Mouse (Mus musculus): ENCODE measurements around the gene Cables2. TPM values are rescaled to one million over a fixed set of nuclear protein-coding genes. Genes with fewer than 3 reads are reported as not detected.

The Cables2 gene
- total and polyA plus RNA-seq, 3 experiments, result 11.2 to 17.6 (median 14.3) TPM

- no peaks in the 10 kb centered on the region for H3K27me3 ChIP-seq (ENCODE audit: control insufficient read depth, insufficient read depth, low read length)
- no peak overlapping the region for H3K4me3 ChIP-seq
- H3K36me3 ChIP-seq (ENCODE audit: control insufficient read depth, insufficient read depth, low read length), result no peaks in the 10 kb centered on the region
- TF ChIP-seq POLR2A (IDR thresholded peaks at IDR 0.05; ENCODE audit: insufficient read depth, low read depth, low read length) (no peak), CTCF (IDR thresholded peaks at IDR 0.05) (no peak), EP300 (IDR thresholded peaks at IDR 0.05; ENCODE audit: insufficient read depth, low read depth, low read length) (no peak)
- H3K79me2 ChIP-seq (replicated peaks; ENCODE audit: control insufficient read depth, insufficient read depth, low read length), result peaks cover 5% of the 10 kb centered on the region
- peaks cover 13% of the 10 kb centered on the region for H3K4me1 ChIP-seq (ENCODE audit: control insufficient read depth, insufficient read depth, low read length)
- DNase-seq, result no peak
- no peak overlapping the region for H3K9ac ChIP-seq (ENCODE audit: low read depth, low read length)
- WGBS, result 61% methylated on average over 7 of the region's 7 CpGs
- intact Hi-C loops (cut with DNase I), result no loop called here
- H3K27ac ChIP-seq, result no peak overlapping the region
Observed at GRCm38 (mm10) chr2:180270537-180271255, 2.6 kb downstream of the Cables2 start.

GRCm38 (mm10) chr2:180269329-180269728, 4.0 kb downstream of the Cables2 start:
- DNase-seq, result no peak
- intact Hi-C loops (cut with DNase I), result no loop called here
- H3K9ac ChIP-seq (ENCODE audit: low read depth, low read length), result no peak overlapping the region
- peaks cover 11% of the 10 kb centered on the region for H3K4me1 ChIP-seq (ENCODE audit: control insufficient read depth, insufficient read depth, low read length)
- TF ChIP-seq EP300 (IDR thresholded peaks at IDR 0.05; ENCODE audit: insufficient read depth, low read depth, low read length) (no peak), POLR2A (IDR thresholded peaks at IDR 0.05; ENCODE audit: insufficient read depth, low read depth, low read length) (no peak), CTCF (IDR thresholded peaks at IDR 0.05) (no peak)
- H3K27me3 ChIP-seq (ENCODE audit: control insufficient read depth, insufficient read depth, low read length), result no peaks in the 10 kb centered on the region
- no peak overlapping the region for H3K4me3 ChIP-seq
- no peaks in the 10 kb centered on the region for H3K36me3 ChIP-seq (ENCODE audit: control insufficient read depth, insufficient read depth, low read length)
- WGBS, result 89% methylated on average over 10 of the region's 10 CpGs
- H3K27ac ChIP-seq, result no peak overlapping the region
- peaks cover 5% of the 10 kb centered on the region for H3K79me2 ChIP-seq (replicated peaks; ENCODE audit: control insufficient read depth, insufficient read depth, low read length)

- no peak overlapping the region for H3K27ac ChIP-seq
- H3K4me3 ChIP-seq, result no peak overlapping the region
- peaks cover 5% of the 10 kb centered on the region for H3K79me2 ChIP-seq (replicated peaks; ENCODE audit: control insufficient read depth, insufficient read depth, low read length)
- H3K36me3 ChIP-seq (ENCODE audit: control insufficient read depth, insufficient read depth, low read length), result no peaks in the 10 kb centered on the region
- peaks cover 9% of the 10 kb centered on the region for H3K4me1 ChIP-seq (ENCODE audit: control insufficient read depth, insufficient read depth, low read length)
- intact Hi-C loops (cut with DNase I), result no loop called here
- TF ChIP-seq POLR2A (IDR thresholded peaks at IDR 0.05; ENCODE audit: insufficient read depth, low read depth, low read length) (no peak), CTCF (IDR thresholded peaks at IDR 0.05) (no peak), EP300 (IDR thresholded peaks at IDR 0.05; ENCODE audit: insufficient read depth, low read depth, low read length) (no peak)
- H3K27me3 ChIP-seq (ENCODE audit: control insufficient read depth, insufficient read depth, low read length), result no peaks in the 10 kb centered on the region
- H3K9ac ChIP-seq (ENCODE audit: low read depth, low read length), result no peak overlapping the region
- 47% methylated on average over 2 of the region's 2 CpGs for WGBS
- DNase-seq, result no peak
Observed at GRCm38 (mm10) chr2:180267955-180268354, 5.3 kb downstream of the Cables2 start.

DNA sequence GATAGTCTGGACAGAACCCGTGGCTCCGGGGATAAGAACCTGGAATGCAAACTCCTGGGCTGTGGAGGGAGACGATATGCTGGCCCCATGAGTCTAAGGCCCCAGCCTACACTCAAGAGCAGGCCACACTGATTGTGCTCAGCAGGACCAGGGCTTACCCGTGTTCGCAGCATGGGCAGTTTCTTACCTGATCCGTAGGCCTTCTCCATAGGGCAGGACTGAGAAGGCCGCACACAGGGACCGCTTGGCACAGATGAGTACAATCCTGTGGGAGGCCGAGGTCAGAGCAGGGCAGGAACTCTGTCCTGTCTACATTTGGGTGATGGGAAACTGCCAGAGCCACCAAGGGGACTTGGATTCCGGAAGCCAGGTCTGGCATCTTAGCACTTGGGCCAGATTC, 10.4 kb downstream of the Cables2 start:
- Histone ChIP-seq H3K9ac (ENCODE audit: low read depth, low read length) (peak overlapping the region; percentile 27; the same call in 1 of the 2 replicates), H3K27ac (peak overlapping the region; percentile 93), H3K79me2 (replicated peaks; ENCODE audit: control insufficient read depth, insufficient read depth, low read length) (no peaks in the 10 kb centered on the region; the same call in 1 of the 2 replicates), H3K27me3 (ENCODE audit: control insufficient read depth, insufficient read depth, low read length) (no peaks in the 10 kb centered on the region), H3K36me3 (ENCODE audit: control insufficient read depth, insufficient read depth, low read length) (peaks cover 2% of the 10 kb centered on the region; the same call in 1 of the 2 replicates), H3K4me3 (no peak overlapping the region), H3K4me1 (ENCODE audit: control insufficient read depth, insufficient read depth, low read length) (peaks cover 12% of the 10 kb centered on the region)
- DNase-seq, result peak in 1 of 2 experiments; percentile 34
- intact Hi-C loops (cut with DNase I), result no loop called here
- TF ChIP-seq POLR2A (IDR thresholded peaks at IDR 0.05; ENCODE audit: insufficient read depth, low read depth, low read length) (no peak), CTCF (IDR thresholded peaks at IDR 0.05) (no peak), EP300 (IDR thresholded peaks at IDR 0.05; ENCODE audit: insufficient read depth, low read depth, low read length) (no peak)
- WGBS, result 48% methylated on average over 10 of the region's 10 CpGs

DNA sequence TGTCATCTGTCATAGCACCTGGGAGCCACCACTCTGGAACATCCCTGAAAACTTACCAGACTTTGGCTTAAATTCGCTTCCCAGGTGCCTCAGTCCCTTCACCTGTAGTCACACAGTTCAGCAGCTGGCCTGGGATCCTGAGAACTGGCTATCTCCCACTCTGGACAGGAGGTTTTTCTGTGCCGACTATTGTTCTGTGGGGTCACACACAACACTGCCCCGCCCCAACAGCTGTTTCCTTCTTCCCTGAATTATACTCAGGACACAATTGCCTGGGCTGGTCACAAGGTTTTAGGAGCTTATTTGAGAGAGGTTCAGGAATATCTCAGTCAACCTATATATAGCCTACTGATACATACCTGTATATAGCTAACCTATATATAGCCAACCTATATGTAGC, 10.9 kb downstream of the Cables2 start:
- Histone ChIP-seq H3K27ac (peak overlapping the region; percentile 93), H3K4me3 (peak overlapping the region; percentile 38), H3K36me3 (ENCODE audit: control insufficient read depth, insufficient read depth, low read length) (peaks cover 2% of the 10 kb centered on the region; the same call in 1 of the 2 replicates), H3K4me1 (ENCODE audit: control insufficient read depth, insufficient read depth, low read length) (peaks cover 12% of the 10 kb centered on the region), H3K27me3 (ENCODE audit: control insufficient read depth, insufficient read depth, low read length) (no peaks in the 10 kb centered on the region), H3K9ac (ENCODE audit: low read depth, low read length) (peak overlapping the region; percentile 36), H3K79me2 (replicated peaks; ENCODE audit: control insufficient read depth, insufficient read depth, low read length) (no peaks in the 10 kb centered on the region; the same call in 1 of the 2 replicates)
- WGBS, result 31% methylated on average over 3 of the region's 3 CpGs
- DNase-seq, result peak; percentile 52 to 67
- peak; percentile 92 for TF ChIP-seq POLR2A (IDR thresholded peaks at IDR 0.05; ENCODE audit: insufficient read depth, low read depth, low read length)
- no peak for TF ChIP-seq CTCF (IDR thresholded peaks at IDR 0.05)
- TF ChIP-seq EP300 (IDR thresholded peaks at IDR 0.05; ENCODE audit: insufficient read depth, low read depth, low read length), result peak; percentile 94; the same call in 1 of the 2 replicates
- intact Hi-C loops (cut with DNase I), result no loop called here

DNA sequence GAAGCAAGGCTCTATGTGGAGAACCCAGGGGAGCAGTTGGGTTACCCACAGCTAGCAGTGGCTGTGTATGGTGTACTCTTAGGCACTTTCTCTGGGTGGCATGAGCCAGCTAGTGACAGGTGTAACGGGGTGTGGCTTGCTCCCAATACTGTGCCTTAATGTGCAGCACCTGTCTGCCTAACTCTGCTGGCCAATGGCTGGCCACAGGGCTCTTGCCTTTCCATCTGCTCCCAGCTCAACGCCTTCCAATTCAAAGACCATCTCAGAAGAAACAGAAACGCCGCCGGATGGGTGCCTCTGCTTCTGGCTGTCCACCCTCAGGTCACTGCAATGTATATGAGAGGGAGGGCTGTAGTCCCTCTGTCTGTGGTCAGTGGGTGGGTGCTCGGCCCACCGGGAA, 11.4 kb downstream of the Cables2 start:
- intact Hi-C loops (cut with DNase I), result no loop called here
- peak overlapping the region; percentile 89 for H3K27ac ChIP-seq
- H3K4me1 ChIP-seq (ENCODE audit: control insufficient read depth, insufficient read depth, low read length), result peaks cover 12% of the 10 kb centered on the region
- H3K9ac ChIP-seq (ENCODE audit: low read depth, low read length), result peak overlapping the region; percentile 36
- 62% methylated on average over 7 of the region's 7 CpGs for WGBS
- peaks cover 2% of the 10 kb centered on the region; the same call in 1 of the 2 replicates for H3K36me3 ChIP-seq (ENCODE audit: control insufficient read depth, insufficient read depth, low read length)
- TF ChIP-seq EP300 (IDR thresholded peaks at IDR 0.05; ENCODE audit: insufficient read depth, low read depth, low read length) (no peak), CTCF (IDR thresholded peaks at IDR 0.05) (no peak), POLR2A (IDR thresholded peaks at IDR 0.05; ENCODE audit: insufficient read depth, low read depth, low read length) (no peak)
- H3K4me3 ChIP-seq, result peak overlapping the region; percentile 38
- DNase-seq, result peak in 1 of 2 experiments; percentile 21
- no peaks in the 10 kb centered on the region; the same call in 1 of the 2 replicates for H3K79me2 ChIP-seq (replicated peaks; ENCODE audit: control insufficient read depth, insufficient read depth, low read length)
- no peaks in the 10 kb centered on the region for H3K27me3 ChIP-seq (ENCODE audit: control insufficient read depth, insufficient read depth, low read length)
